10 mouse cellular contexts compared by ENCODE assay signal in the genomic region with DNA sequence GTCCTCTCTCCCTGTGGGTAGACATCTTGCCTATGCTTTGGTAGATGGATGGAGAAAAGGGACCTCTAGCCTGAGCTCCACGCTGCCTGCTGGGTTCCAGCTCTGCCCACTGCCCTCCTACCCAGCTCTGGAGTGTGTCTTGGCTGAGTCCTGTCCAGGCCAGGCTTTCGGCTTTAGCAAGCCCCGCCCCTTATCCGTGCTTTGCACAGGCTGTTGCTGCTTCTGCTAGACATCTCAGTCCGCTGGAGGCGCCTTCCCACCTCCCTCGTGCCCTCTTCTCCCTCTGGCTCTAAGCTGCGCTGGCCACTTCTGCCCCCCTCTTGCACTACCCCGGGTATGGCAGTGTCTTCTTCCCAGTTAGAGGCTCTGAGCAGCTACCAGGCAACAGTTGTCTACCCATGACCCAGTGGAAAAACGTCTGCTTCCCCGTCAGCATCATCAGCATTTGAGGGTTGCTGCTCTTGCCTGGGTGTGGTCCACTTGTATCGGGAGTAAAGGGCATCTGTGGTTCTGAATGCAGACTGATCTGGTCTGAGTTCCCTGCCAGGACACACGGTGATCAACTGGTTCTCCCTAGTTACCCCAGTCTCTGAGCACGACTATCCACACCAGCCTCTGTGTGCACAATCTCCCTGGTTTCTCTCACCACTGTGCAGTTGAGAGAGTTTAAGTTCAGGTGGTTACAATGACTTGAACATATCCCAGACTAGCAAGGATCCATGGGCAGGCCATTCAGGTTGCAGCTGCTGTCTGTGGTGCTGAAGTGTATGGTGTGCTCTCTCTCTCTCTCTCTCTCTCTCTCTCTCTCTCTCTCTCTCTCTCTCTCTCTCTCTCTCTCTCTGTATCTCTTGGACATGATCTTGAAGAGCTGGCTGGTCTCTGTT. TPM values are rescaled to one million over a fixed set of nuclear protein-coding genes. Genes with fewer than 3 reads are reported as not detected.
DNase-seq lines count a peak whose midpoint lies in the region; ATAC-seq and TF ChIP-seq lines count a peak whose summit lies in the region.
"Had no signal": no experiment of that assay in that cellular context is flagged by ENCODE, and none has a peak within 500 bp of the region (broad histone marks: within the 10 kb centered on the region; RNA-seq: fewer than 3 reads in every experiment).

No protein-coding gene starts in this region.

- H3K4me1 ChIP-seq in intestine, embryonic 14.5 days (replicated peaks; ENCODE audit: control insufficient read depth, insufficient read depth, low read length), result peaks cover 14% of the 10 kb centered on the region
- no peaks in the 10 kb centered on the region; the same call in 1 of the 2 replicates for H3K4me1 ChIP-seq in intestine, postnatal 0 days (replicated peaks; ENCODE audit: control insufficient read depth, insufficient read depth, low read length)
- peaks cover 22% of the 10 kb centered on the region for H3K4me1 ChIP-seq in intestine, embryonic 15.5 days (replicated peaks)
- peaks cover 21% of the 10 kb centered on the region for H3K4me1 ChIP-seq in midbrain, postnatal 0 days (ENCODE audit: insufficient read depth, low read length)

- H3K9ac ChIP-seq in intestine, embryonic 14.5 days (ENCODE audit: low read length), result no peak overlapping the region
- H3K9ac ChIP-seq in intestine, postnatal 0 days (ENCODE audit: low read depth, low read length), result no peak overlapping the region
- no peak overlapping the region for H3K9ac ChIP-seq in intestine, embryonic 15.5 days
- no peak overlapping the region; the same call in 1 of the 2 replicates for H3K9ac ChIP-seq in midbrain, postnatal 0 days (replicated peaks; ENCODE audit: low read length, poor library complexity, severe bottlenecking)
- H3K9ac ChIP-seq: embryonic facial prominence, embryonic 12.5 days had no signal

- H3K27me3 ChIP-seq in intestine, embryonic 14.5 days (replicated peaks; ENCODE audit: control insufficient read depth, insufficient read depth, low read length), result peaks cover 15% of the 10 kb centered on the region; the same call in 1 of the 2 replicates
- H3K27me3 ChIP-seq in intestine, postnatal 0 days (replicated peaks; ENCODE audit: control insufficient read depth, insufficient read depth, low read length), result peaks cover 10% of the 10 kb centered on the region; the same call in 1 of the 2 replicates
- peaks cover 11% of the 10 kb centered on the region for H3K27me3 ChIP-seq in intestine, embryonic 15.5 days (replicated peaks)
- no peaks in the 10 kb centered on the region for H3K27me3 ChIP-seq in midbrain, postnatal 0 days (ENCODE audit: insufficient read depth, low read length)

- DNase-seq in intestine, embryonic 14.5 days (ENCODE audit: low spot score), result peak; percentile 73
- DNase-seq in adipocyte (ENCODE audit: low spot score), result peak; percentile 34
- peak; percentile 62 for DNase-seq in midbrain, postnatal 0 days (ENCODE audit: low spot score)
- no peak for DNase-seq in spleen, postnatal 4 days (ENCODE audit: low spot score in 2 of 2)
- no peak for DNase-seq in thymus, postnatal 10 days (ENCODE audit: low spot score in 2 of 2)
- no peak for DNase-seq in urinary bladder, postnatal 10 days (ENCODE audit: low spot score)
- DNase-seq: kidney, adult 8-10 months had no signal

- no peak for TF ChIP-seq CTCF in intestine, postnatal 0 days (IDR thresholded peaks at IDR 0.05; ENCODE audit: low read depth)
- peak; percentile 37; the same call in 1 of the 2 replicates for TF ChIP-seq CTCF in midbrain, postnatal 0 days (IDR thresholded peaks at IDR 0.05)

- H3K27ac ChIP-seq in intestine, embryonic 14.5 days (ENCODE audit: low read depth), result no peak overlapping the region
- H3K27ac ChIP-seq in intestine, postnatal 0 days (ENCODE audit: low read depth, low read length), result no peak overlapping the region
- no peak overlapping the region for H3K27ac ChIP-seq in intestine, embryonic 15.5 days
- H3K27ac ChIP-seq in midbrain, postnatal 0 days (ENCODE audit: low read depth, low read length), result peak overlapping the region; percentile 91
- H3K27ac ChIP-seq: embryonic facial prominence, embryonic 12.5 days had no signal

- H3K4me3 ChIP-seq in intestine, embryonic 14.5 days (ENCODE audit: low read depth, low read length), result no peak overlapping the region
- H3K4me3 ChIP-seq in intestine, postnatal 0 days (ENCODE audit: low read depth, low read length), result no peak overlapping the region
- H3K4me3 ChIP-seq in intestine, embryonic 15.5 days (replicated peaks), result no peak overlapping the region
- no peak overlapping the region for H3K4me3 ChIP-seq in midbrain, postnatal 0 days (ENCODE audit: low read depth, low read length)
- H3K4me3 ChIP-seq: embryonic facial prominence, embryonic 12.5 days had no signal

- peak; percentile 48 for ATAC-seq in intestine, embryonic 14.5 days (replicated peaks; ENCODE audit: low FRiP score, low TSS enrichment, low read depth)
- no peak for ATAC-seq in intestine, postnatal 0 days
- ATAC-seq in intestine, embryonic 15.5 days, result peak; percentile 33; the same call in 1 of the 2 replicates
- ATAC-seq in midbrain, postnatal 0 days (ENCODE audit: low FRiP score), result peak; percentile 47

- no peaks in the 10 kb centered on the region for H3K9me3 ChIP-seq in intestine, embryonic 14.5 days (ENCODE audit: control insufficient read depth, low read length)
- H3K9me3 ChIP-seq in intestine, postnatal 0 days (ENCODE audit: control insufficient read depth), result no peaks in the 10 kb centered on the region
- H3K9me3 ChIP-seq in intestine, embryonic 15.5 days, result no peaks in the 10 kb centered on the region
- H3K9me3 ChIP-seq in midbrain, postnatal 0 days (ENCODE audit: low read length), result no peaks in the 10 kb centered on the region
- H3K9me3 ChIP-seq: embryonic facial prominence, embryonic 12.5 days had no signal

- no peak overlapping the region for H3K4me2 ChIP-seq in intestine, embryonic 14.5 days (ENCODE audit: low read length)
- H3K4me2 ChIP-seq in intestine, postnatal 0 days (replicated peaks; ENCODE audit: low read depth), result no peak overlapping the region
- no peak overlapping the region for H3K4me2 ChIP-seq in intestine, embryonic 15.5 days (replicated peaks)
- no peak overlapping the region for H3K4me2 ChIP-seq in midbrain, postnatal 0 days (ENCODE audit: low read depth, low read length, poor library complexity, severe bottlenecking)
- H3K4me2 ChIP-seq: embryonic facial prominence, embryonic 12.5 days had no signal

- 11% methylated on average over 14 of the region's 14 CpGs for WGBS in intestine, embryonic 14.5 days
- WGBS in intestine, postnatal 0 days, result 10% methylated on average over 14 of the region's 14 CpGs
- WGBS in intestine, embryonic 15.5 days, result 14% methylated on average over 14 of the region's 14 CpGs
- 10% methylated on average over 13 of the region's 14 CpGs for WGBS in midbrain, postnatal 0 days

- no peaks in the 10 kb centered on the region for H3K36me3 ChIP-seq in intestine, embryonic 14.5 days (ENCODE audit: control insufficient read depth, insufficient read depth, low read length)
- no peaks in the 10 kb centered on the region for H3K36me3 ChIP-seq in intestine, postnatal 0 days (ENCODE audit: control insufficient read depth, insufficient read depth)
- H3K36me3 ChIP-seq in intestine, embryonic 15.5 days, result no peaks in the 10 kb centered on the region
- peaks cover 38% of the 10 kb centered on the region for H3K36me3 ChIP-seq in midbrain, postnatal 0 days (ENCODE audit: insufficient read depth, low read length)
- H3K36me3 ChIP-seq: embryonic facial prominence, embryonic 12.5 days had no signal

RNA-seq across cellular contexts. Expression of a gene that starts 13.2 kb away (rescaled TPM):
- 1.1 and 1.7 TPM in 2 replicates for polyA plus RNA-seq in intestine, embryonic 14.5 days (2014; fragmentation: Nextera tagmentation; extraction: Ambion mirVana)
- 1.4 and 1.5 TPM in 2 replicates for polyA plus RNA-seq in intestine, postnatal 0 days (2015; fragmentation: Nextera tagmentation; extraction: Ambion mirVana)
- polyA plus RNA-seq in intestine, embryonic 15.5 days (2015; fragmentation: Nextera tagmentation; extraction: Ambion mirVana), result 1.9 and 2.8 TPM in 2 replicates
- total RNA-seq in midbrain, postnatal 0 days (2014; rRNA removed), result 95.0 and 98.6 TPM in 2 replicates
- polyA plus RNA-seq in midbrain, postnatal 0 days (2015; fragmentation: Nextera tagmentation; extraction: Ambion mirVana), result 77.6 and 107 TPM in 2 replicates

RNA-seq across cellular contexts. Expression of a gene that starts 26.1 kb away (rescaled TPM):
- 473 and 504 TPM in 2 replicates for polyA plus RNA-seq in intestine, embryonic 14.5 days (2014; fragmentation: Nextera tagmentation; extraction: Ambion mirVana)
- 281 and 296 TPM in 2 replicates for polyA plus RNA-seq in intestine, postnatal 0 days (2015; fragmentation: Nextera tagmentation; extraction: Ambion mirVana)
- 371 and 424 TPM in 2 replicates for polyA plus RNA-seq in intestine, embryonic 15.5 days (2015; fragmentation: Nextera tagmentation; extraction: Ambion mirVana)
- 177 and 203 TPM in 2 replicates for total RNA-seq in midbrain, postnatal 0 days (2014; rRNA removed)
- 125 and 148 TPM in 2 replicates for polyA plus RNA-seq in midbrain, postnatal 0 days (2015; fragmentation: Nextera tagmentation; extraction: Ambion mirVana)

RNA-seq across cellular contexts. Expression of a gene that starts 32.9 kb away (rescaled TPM):
- 1.7 and 1.8 TPM in 2 replicates for polyA plus RNA-seq in intestine, embryonic 14.5 days (2014; fragmentation: Nextera tagmentation; extraction: Ambion mirVana)
- 0.69 and 0.70 TPM in 2 replicates for polyA plus RNA-seq in intestine, postnatal 0 days (2015; fragmentation: Nextera tagmentation; extraction: Ambion mirVana)
- 2.1 and 2.5 TPM in 2 replicates for polyA plus RNA-seq in intestine, embryonic 15.5 days (2015; fragmentation: Nextera tagmentation; extraction: Ambion mirVana)
- total RNA-seq in midbrain, postnatal 0 days (2014; rRNA removed), result 7.6 and 15.2 TPM in 2 replicates
- 7.2 and 8.8 TPM in 2 replicates for polyA plus RNA-seq in midbrain, postnatal 0 days (2015; fragmentation: Nextera tagmentation; extraction: Ambion mirVana)

RNA-seq across cellular contexts. Expression of a gene that starts 54.6 kb away (rescaled TPM):
- 22.0 and 25.8 TPM in 2 replicates for polyA plus RNA-seq in intestine, embryonic 14.5 days (2014; fragmentation: Nextera tagmentation; extraction: Ambion mirVana)
- 12.6 and 12.9 TPM in 2 replicates for polyA plus RNA-seq in intestine, postnatal 0 days (2015; fragmentation: Nextera tagmentation; extraction: Ambion mirVana)
- 17.3 and 17.6 TPM in 2 replicates for polyA plus RNA-seq in intestine, embryonic 15.5 days (2015; fragmentation: Nextera tagmentation; extraction: Ambion mirVana)
- 34.6 and 38.9 TPM in 2 replicates for total RNA-seq in midbrain, postnatal 0 days (2014; rRNA removed)
- 15.7 and 17.9 TPM in 2 replicates for polyA plus RNA-seq in midbrain, postnatal 0 days (2015; fragmentation: Nextera tagmentation; extraction: Ambion mirVana)

Comparison
In these comparisons a context has a peak if more than half of its experiments do, and no peak if none do; other contexts are left out.
1. DNase-seq: peak in intestine, embryonic 14.5 days (single experiment), adipocyte (single experiment) and midbrain, postnatal 0 days (single experiment); none in spleen, postnatal 4 days (0 of 2), thymus, postnatal 10 days (0 of 2) and urinary bladder, postnatal 10 days (single experiment).
2. RNA of a gene that starts 13.2 kb away (polyA plus RNA-seq): 77.6 to 107 TPM in midbrain, postnatal 0 days; 1.9 to 2.8 TPM in intestine, embryonic 15.5 days, 1.1 to 1.7 TPM in intestine, embryonic 14.5 days and 1.4 to 1.5 TPM in intestine, postnatal 0 days; every median in the first group is over 10 times any median in the second.